Comparison of ENCODE assay signal across 10 mouse cellular contexts in genomic region chrX:152135195-152135594, GRCm38 (mm10).
"Had no signal": no experiment of that assay in that cellular context is flagged by ENCODE, and none has a peak within 500 bp of the region (broad histone marks: within the 10 kb centered on the region; RNA-seq: fewer than 3 reads in every experiment).

No protein-coding gene starts in this region.

- DNase-seq: kidney, adult 8-10 months; kidney, postnatal 10 days; kidney, postnatal 36 days; liver; lung, postnatal 4 days; midbrain, embryonic 14.5 days; right cerebral cortex, postnatal 4 days; thymus, adult 2 months; thymus, postnatal 14 days; thymus, postnatal 4 days had no signal
